Mouse (Mus musculus): ENCODE measurements around the gene Olfr99.

GRCm38 (mm10) chr17:37246715-37247114 is 36.5 kb downstream of the Olfr99 start:
- no peak for TF ChIP-seq POLR2A (IDR thresholded peaks at IDR 0.05; ENCODE audit: insufficient read depth, low read length)
- peak; percentile 45 for TF ChIP-seq CTCF (IDR thresholded peaks at IDR 0.05; ENCODE audit: low read depth, low read length)
- no peak for TF ChIP-seq EP300 (IDR thresholded peaks at IDR 0.05; ENCODE audit: insufficient read depth, low read depth, low read length)

All from ES-Bruce4 (cell line).